Mouse (Mus musculus): ENCODE measurements around the gene Ptcd1. TPM values are rescaled to one million over a fixed set of nuclear protein-coding genes. Genes with fewer than 3 reads are reported as not detected.

The Ptcd1 gene
- total and polyA plus RNA-seq, 3 experiments = 11.4 to 13.9 (median 11.7) TPM

DNA sequence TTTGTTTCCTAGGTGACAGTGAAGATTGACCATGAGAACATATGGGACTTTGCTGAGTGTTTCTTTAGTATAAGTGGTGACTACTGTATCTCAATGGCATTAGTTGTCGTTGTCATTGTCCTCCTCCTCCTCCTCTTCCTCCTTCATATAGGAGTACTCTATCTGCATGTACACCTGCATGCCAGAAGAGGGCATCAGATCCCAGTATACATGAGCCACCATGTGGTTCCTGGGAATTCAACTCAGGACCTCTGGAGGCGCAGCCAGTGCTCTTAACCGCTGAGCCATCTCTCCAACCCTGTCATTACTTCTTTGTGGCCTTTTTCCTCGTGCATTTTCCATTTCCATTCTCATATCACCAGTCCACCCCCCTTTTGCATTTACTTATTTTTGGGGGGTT is 47.8 kb upstream of the Ptcd1 start:
- TF ChIP-seq CTCF (conservative IDR thresholded peaks at IDR 0.05 in 1 of 2, IDR thresholded peaks at IDR 0.05 in 1 of 2; ENCODE audit: low read depth in 2 of 2, low read length in 2 of 2) = peak in 1 of 2 experiments; percentile 40; a peak in 2 of 4 replicates
- TF ChIP-seq RAD21 (IDR thresholded peaks at IDR 0.05; ENCODE audit: low read depth, low read length) = peak; percentile 4
- 0 out of 2 replicates have a peak, but pooled peaks have one; percentile 45 for TF ChIP-seq MYC (IDR thresholded peaks at IDR 0.05; ENCODE audit: low read depth, low read length)
- no peak for TF ChIP-seq JUND (conservative IDR thresholded peaks at IDR 0.05; ENCODE audit: low read depth, low read length)
- no peaks in the 10 kb centered on the region for H3K9me3 ChIP-seq (replicated peaks; ENCODE audit: low read length)
- no peaks in the 10 kb centered on the region for H3K79me2 ChIP-seq (replicated peaks; ENCODE audit: control insufficient read depth, extremely low read depth, insufficient read depth, poor library complexity, severe bottlenecking)
- no peak overlapping the region for H3K27ac ChIP-seq (ENCODE audit: insufficient read depth, low read depth)
- no peak for DNase-seq (ENCODE audit: extremely low read depth)
- H3K27me3 ChIP-seq (replicated peaks) = no peaks in the 10 kb centered on the region
- H3K9ac ChIP-seq (ENCODE audit: insufficient read depth, low read depth) = no peak overlapping the region
- dilution Hi-C loops (cut with MboI; ENCODE audit: extremely low pct_ligation_motif_present, extremely low pct_unique_long_range_greater_than_20kb, low sequenced_read_pairs) = no loop called here
- H3K4me3 ChIP-seq (replicated peaks in 1 of 3; ENCODE audit: low read depth in 2 of 3, low read length in 2 of 3, poor library complexity in 1 of 3) = no peak overlapping the region
- in situ Hi-C loops (cut with MboI; ENCODE audit: low pct_ligation_motif_present, low pct_unique_long_range_greater_than_20kb, low sequenced_read_pairs) = no loop called here
- peaks cover 35 to 75% of the 10 kb centered on the region in 2 experiments for H3K36me3 ChIP-seq (replicated peaks in 1 of 2; ENCODE audit: control insufficient read depth in 1 of 2, insufficient read depth in 1 of 2, low read length in 1 of 2)
- no peak overlapping the region for H3K4me2 ChIP-seq (ENCODE audit: insufficient read depth, low read depth, poor library complexity, severe bottlenecking)
- H3K4me1 ChIP-seq (ENCODE audit: control insufficient read depth in 1 of 2, insufficient read depth in 2 of 2) = no peaks in the 10 kb centered on the region

DNA sequence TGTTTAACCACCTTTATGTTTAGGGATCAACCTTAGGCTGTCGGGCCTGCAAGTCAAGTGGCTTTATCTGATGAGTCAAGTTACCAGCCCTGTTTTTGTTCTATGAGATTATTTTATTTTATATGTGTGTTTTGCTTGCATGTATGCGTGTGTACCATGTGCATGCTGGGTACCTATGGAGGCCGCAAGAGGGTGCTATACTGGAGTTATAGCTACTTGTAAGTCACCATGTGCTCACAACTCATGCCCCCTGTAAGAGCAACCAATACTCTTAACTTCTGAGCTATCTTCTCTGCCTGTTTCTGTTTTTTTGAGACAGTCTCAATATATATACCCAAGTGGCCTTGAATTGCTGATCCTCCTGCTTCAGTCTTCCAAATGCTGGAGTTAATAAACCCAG is 46.6 kb upstream of the Ptcd1 start:
- DNase-seq (ENCODE audit: extremely low read depth) = no peak
- H3K9ac ChIP-seq (ENCODE audit: insufficient read depth, low read depth) = no peak overlapping the region
- H3K36me3 ChIP-seq (replicated peaks in 1 of 2; ENCODE audit: control insufficient read depth in 1 of 2, insufficient read depth in 1 of 2, low read length in 1 of 2) = peaks cover 31 to 65% of the 10 kb centered on the region in 2 experiments
- H3K4me1 ChIP-seq (ENCODE audit: control insufficient read depth in 1 of 2, insufficient read depth in 2 of 2) = no peaks in the 10 kb centered on the region
- no peaks in the 10 kb centered on the region for H3K79me2 ChIP-seq (replicated peaks; ENCODE audit: control insufficient read depth, extremely low read depth, insufficient read depth, poor library complexity, severe bottlenecking)
- H3K4me2 ChIP-seq (ENCODE audit: insufficient read depth, low read depth, poor library complexity, severe bottlenecking) = no peak overlapping the region
- H3K4me3 ChIP-seq (replicated peaks in 1 of 3; ENCODE audit: low read depth in 2 of 3, low read length in 2 of 3, poor library complexity in 1 of 3) = no peak overlapping the region
- in situ Hi-C loops (cut with MboI; ENCODE audit: low pct_ligation_motif_present, low pct_unique_long_range_greater_than_20kb, low sequenced_read_pairs) (no loop called here), dilution Hi-C loops (cut with MboI; ENCODE audit: extremely low pct_ligation_motif_present, extremely low pct_unique_long_range_greater_than_20kb, low sequenced_read_pairs) (no loop called here)
- no peak overlapping the region for H3K27ac ChIP-seq (ENCODE audit: insufficient read depth, low read depth)
- no peaks in the 10 kb centered on the region for H3K27me3 ChIP-seq (replicated peaks)
- no peak for TF ChIP-seq ZMIZ1 (IDR thresholded peaks at IDR 0.05; ENCODE audit: low read depth, low read length)
- no peak for TF ChIP-seq ELF1 (IDR thresholded peaks at IDR 0.05; ENCODE audit: low read depth, low read length)
- no peak for TF ChIP-seq TCF12 (IDR thresholded peaks at IDR 0.05; ENCODE audit: low read depth, low read length)
- TF ChIP-seq ETS1 (conservative IDR thresholded peaks at IDR 0.05; ENCODE audit: low read depth, low read length) = no peak
- TF ChIP-seq POLR2AphosphoS2 (IDR thresholded peaks at IDR 0.05; ENCODE audit: low read depth, low read length) = no peak
- no peak for TF ChIP-seq CHD2 (IDR thresholded peaks at IDR 0.05; ENCODE audit: low read length)
- no peak for TF ChIP-seq UBTF (IDR thresholded peaks at IDR 0.05; ENCODE audit: low read depth, low read length)
- no peak for TF ChIP-seq CHD1 (IDR thresholded peaks at IDR 0.05; ENCODE audit: low read depth, low read length)
- TF ChIP-seq SIN3A (IDR thresholded peaks at IDR 0.05; ENCODE audit: low read length) = no peak
- TF ChIP-seq POLR2A (IDR thresholded peaks at IDR 0.05; ENCODE audit: low read depth, low read length) = no peak
- no peak for TF ChIP-seq USF1 (IDR thresholded peaks at IDR 0.05; ENCODE audit: low read depth, low read length)
- H3K9me3 ChIP-seq (replicated peaks; ENCODE audit: low read length) = no peaks in the 10 kb centered on the region

DNA sequence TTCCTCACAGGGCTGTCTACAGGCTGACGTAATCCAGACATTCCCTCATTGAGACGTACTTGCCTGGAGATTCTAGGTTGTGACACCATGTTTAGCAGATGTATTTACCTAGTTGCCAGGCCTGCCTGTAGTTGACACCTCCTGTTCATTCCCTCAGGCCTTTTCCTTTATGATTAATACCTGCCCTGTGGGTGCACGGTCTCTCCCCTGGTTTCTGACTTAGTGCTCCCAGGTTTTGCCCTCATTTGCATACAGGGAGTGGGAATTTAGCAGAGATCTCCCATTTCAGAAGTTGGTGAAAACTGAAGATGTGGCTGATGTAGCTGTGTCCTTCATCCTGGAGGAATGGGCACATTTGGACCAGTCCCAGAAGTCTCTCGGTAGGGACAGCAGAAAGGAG is 45.3 kb upstream of the Ptcd1 start:
- in situ Hi-C loops (cut with MboI; ENCODE audit: low pct_ligation_motif_present, low pct_unique_long_range_greater_than_20kb, low sequenced_read_pairs) = no loop called here

More for the DNA sequence above, 45.3 kb upstream of the Ptcd1 start:
- Histone ChIP-seq H3K9me3 (replicated peaks; ENCODE audit: low read length) (no peaks in the 10 kb centered on the region), H3K4me2 (ENCODE audit: insufficient read depth, low read depth, poor library complexity, severe bottlenecking) (no peak overlapping the region), H3K4me1 (ENCODE audit: control insufficient read depth in 1 of 2, insufficient read depth in 2 of 2) (no peaks in the 10 kb centered on the region), H3K27ac (ENCODE audit: insufficient read depth, low read depth) (no peak overlapping the region), H3K9ac (ENCODE audit: insufficient read depth, low read depth) (no peak overlapping the region), H3K27me3 (replicated peaks) (no peaks in the 10 kb centered on the region), H3K36me3 (replicated peaks in 1 of 2; ENCODE audit: control insufficient read depth in 1 of 2, insufficient read depth in 1 of 2, low read length in 1 of 2) (peaks cover 31 to 68% of the 10 kb centered on the region in 2 experiments), H3K4me3 (replicated peaks in 1 of 3; ENCODE audit: low read depth in 2 of 3, low read length in 2 of 3, poor library complexity in 1 of 3) (no peak overlapping the region), H3K79me2 (replicated peaks; ENCODE audit: control insufficient read depth, extremely low read depth, insufficient read depth, poor library complexity, severe bottlenecking) (no peaks in the 10 kb centered on the region)
- no peak for DNase-seq (ENCODE audit: extremely low read depth)
- TF ChIP-seq SIN3A (IDR thresholded peaks at IDR 0.05; ENCODE audit: low read length) = no peak
- TF ChIP-seq BHLHE40 (IDR thresholded peaks at IDR 0.05; ENCODE audit: low read depth, low read length) = no peak
- TF ChIP-seq JUN (IDR thresholded peaks at IDR 0.05; ENCODE audit: insufficient read depth, low read depth, low read length) = no peak
- no peak for TF ChIP-seq ZC3H11A (IDR thresholded peaks at IDR 0.05; ENCODE audit: low read depth, low read length)
- no peak for TF ChIP-seq MXI1 (IDR thresholded peaks at IDR 0.05; ENCODE audit: low read depth, low read length)
- TF ChIP-seq USF2 (conservative IDR thresholded peaks at IDR 0.05; ENCODE audit: low read depth, low read length) = no peak
- no peak for TF ChIP-seq KAT2A (IDR thresholded peaks at IDR 0.05; ENCODE audit: insufficient replicate concordance, low read length)
- no peak for TF ChIP-seq TBP (conservative IDR thresholded peaks at IDR 0.05; ENCODE audit: low read depth, low read length)
- TF ChIP-seq ZMIZ1 (IDR thresholded peaks at IDR 0.05; ENCODE audit: low read depth, low read length) = no peak
- dilution Hi-C loops (cut with MboI; ENCODE audit: extremely low pct_ligation_motif_present, extremely low pct_unique_long_range_greater_than_20kb, low sequenced_read_pairs) = no loop called here

All from CH12.LX (cell line).